Mouse (Mus musculus) stomach, postnatal 0 days (tissue): ENCODE measurements at regions not wholly inside any gene's neighbourhood (a gene's known extent, or its start where the extent isn't known, plus 50 kb on each side); places are given as distances from the start of the nearest gene placed in this dataset.
"Not testable (repeated sequence)": the region's sequence is repeated elsewhere in the genome, so short reads cannot be mapped to it uniquely, and the experiment has no call there.

ENCODE experiments used
- ATAC-seq: fragments of 200-750 bp; cut with Nextera tagmentation; 2 replicates; pipeline ENCODE4 v1.8.0; 2017; ENCODE audit not compliant: low FRiP score, low TSS enrichment
- DNase-seq: peaks from one replicate; pipeline ENCODE4 v3.0.0-alpha.2; 2016; ENCODE audit warnings: low spot score
- H3K27ac ChIP-seq: fragments of 300-500 bp; sonication (generic); replicated peaks from 2 replicates; pipeline ENCODE4 v1.5.1; 2014; ENCODE audit warnings: mild to moderate bottlenecking, control low read depth
- H3K27me3 ChIP-seq: fragments of 300-500 bp; sonication (generic); 2 replicates; pipeline ENCODE4 v1.6.1; 2014; ENCODE audit warnings: low read length; ENCODE audit not compliant: control insufficient read depth, insufficient read depth
- H3K36me3 ChIP-seq: fragments of 300-500 bp; sonication (generic); 2 replicates; pipeline ENCODE4 v1.6.1; 2014; ENCODE audit warnings: low read length, mixed read lengths; ENCODE audit not compliant: control insufficient read depth, insufficient read depth
- H3K4me1 ChIP-seq: fragments of 300-500 bp; sonication (generic); replicated peaks from 2 replicates; pipeline ENCODE4 v1.6.1; 2014; ENCODE audit warnings: antibody characterized with exemption; ENCODE audit not compliant: control insufficient read depth, insufficient read depth
- H3K4me2 ChIP-seq: fragments of 300-500 bp; sonication (generic); replicated peaks from 2 replicates; pipeline ENCODE4 v1.6.1; 2014; ENCODE audit warnings: low read depth, mild to moderate bottlenecking, control low read depth, moderate library complexity
- H3K4me3 ChIP-seq: fragments of 300-500 bp; sonication (generic); 2 replicates; pipeline ENCODE4 v1.5.1; 2014; ENCODE audit warnings: low read depth, low read length, control low read depth
- H3K9ac ChIP-seq: fragments of 300-500 bp; sonication (generic); 2 replicates; pipeline ENCODE4 v1.6.1; 2014; ENCODE audit warnings: mild to moderate bottlenecking, low read length, control low read depth, mixed read lengths
- H3K9me3 ChIP-seq: fragments of 300-500 bp; sonication (generic); 2 replicates; pipeline ENCODE4 v1.6.1; 2016; ENCODE audit warnings: low read length; ENCODE audit not compliant: control insufficient read depth
- CTCF ChIP-seq: IDR thresholded peaks from 2 replicates; pipeline ENCODE4 v1.5.1; 2016; ENCODE audit warnings: antibody characterized with exemption, low read depth, mild to moderate bottlenecking, moderate library complexity
- EP300 ChIP-seq: optimal IDR thresholded peaks from 2 replicates; pipeline ENCODE3; 2016; ENCODE audit warnings: antibody characterized with exemption
- whole genome bisulfite sequencing: fragments of 180-500 bp; shearing (Covaris S2); extraction: QIAGEN DNeasy Blood & Tissue Kit; methylation state at CpG from one replicate; pipeline ENCODE4 v1.1.7; 2014; 5-methylcytosine and 5-hydroxymethylcytosine counted together

DNA sequence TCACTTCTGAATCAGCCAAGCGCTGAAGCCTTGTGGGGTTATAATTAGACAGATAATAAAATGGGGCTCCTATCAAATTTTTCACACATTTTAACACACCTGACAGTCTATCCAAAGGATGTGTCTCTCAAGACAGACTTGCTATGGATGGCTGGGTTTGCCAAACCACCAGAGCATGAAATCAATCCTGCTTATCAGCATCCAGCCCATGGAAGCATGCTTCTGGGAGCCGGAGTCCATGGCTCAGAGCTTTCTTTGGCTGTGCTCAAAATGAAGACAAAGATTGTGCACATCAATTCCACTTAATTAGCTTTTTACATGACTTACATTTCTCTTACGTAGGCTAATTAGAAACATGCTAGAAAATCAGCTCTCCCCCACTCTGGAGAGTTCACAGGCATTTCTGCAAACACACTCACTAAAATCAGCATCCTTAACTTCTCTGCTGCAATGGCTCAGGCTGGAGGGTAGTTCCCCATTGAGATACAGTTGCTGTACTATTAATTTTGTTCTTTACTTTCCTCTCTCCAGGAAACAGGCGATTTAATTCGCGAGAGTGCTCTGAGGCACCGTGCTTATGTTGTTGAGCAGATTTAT, 135.6 kb downstream of the Fam174a start:
- H3K4me1 ChIP-seq: no peaks in the 10 kb centered on the region
- no peaks in the 10 kb centered on the region for H3K9me3 ChIP-seq
- 74% methylated on average over 7 of the region's 7 CpGs for WGBS
- ATAC-seq: no peak
- no peaks in the 10 kb centered on the region for H3K36me3 ChIP-seq
- TF ChIP-seq EP300: no peak
- no peak for TF ChIP-seq CTCF
- H3K4me3 ChIP-seq: no peak overlapping the region
- no peak overlapping the region for H3K27ac ChIP-seq
- no peak overlapping the region for H3K4me2 ChIP-seq
- no peak for DNase-seq
- no peaks in the 10 kb centered on the region for H3K27me3 ChIP-seq
- H3K9ac ChIP-seq: no peak overlapping the region

DNA sequence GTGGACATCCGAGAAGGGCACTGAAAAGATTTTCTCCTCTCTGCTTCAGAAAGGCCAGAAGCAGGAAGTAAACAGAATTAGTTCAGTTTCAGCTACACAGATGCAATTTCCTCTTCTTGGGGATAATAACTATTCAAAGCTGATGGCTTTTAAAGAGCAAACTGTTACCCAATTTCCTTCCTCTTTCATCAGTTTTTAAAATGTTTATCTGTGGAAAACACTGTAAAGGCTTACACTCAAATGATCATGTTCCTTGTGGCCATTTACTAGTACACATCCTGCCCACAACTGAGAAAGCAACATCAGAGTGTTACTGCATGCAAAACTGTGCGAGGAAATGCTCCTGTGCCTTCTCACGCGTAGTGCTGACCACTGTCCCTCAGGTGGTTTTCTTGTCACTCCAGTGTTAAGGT, 137.5 kb downstream of the Fam174a start:
- Histone ChIP-seq H3K4me3 (no peak overlapping the region), H3K4me2 (no peak overlapping the region), H3K27me3 (no peaks in the 10 kb centered on the region), H3K4me1 (no peaks in the 10 kb centered on the region), H3K36me3 (no peaks in the 10 kb centered on the region), H3K27ac (no peak overlapping the region), H3K9ac (no peak overlapping the region), H3K9me3 (no peaks in the 10 kb centered on the region)
- ATAC-seq: no peak
- WGBS: 75% methylated on average over 4 of the region's 4 CpGs
- no peak for DNase-seq
- TF ChIP-seq CTCF (no peak), EP300 (no peak)

DNA sequence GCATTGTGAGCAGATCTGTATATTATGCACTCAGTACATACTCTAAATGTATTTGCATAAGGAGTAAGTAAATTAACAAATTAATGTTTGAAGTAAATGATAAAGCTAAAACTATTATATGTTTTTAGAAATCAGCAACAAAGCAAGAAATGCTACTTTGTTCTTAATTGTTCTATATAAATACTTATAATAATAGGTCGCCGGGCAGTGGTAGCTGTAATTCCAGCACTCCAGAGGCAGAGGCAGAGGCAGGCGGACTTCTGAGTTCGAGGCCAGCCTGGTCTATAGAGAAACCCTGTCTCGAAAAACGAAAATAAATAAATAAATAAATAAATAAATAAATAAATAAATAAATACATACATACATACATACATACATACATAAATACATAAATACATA, 138.3 kb downstream of the Fam174a start:
- H3K4me1 ChIP-seq, H3K9me3 ChIP-seq, H3K4me3 ChIP-seq, H3K9ac ChIP-seq, H3K27ac ChIP-seq, H3K36me3 ChIP-seq, H3K27me3 ChIP-seq, H3K4me2 ChIP-seq: not testable (repeated sequence)
- DNase-seq (peak; percentile 82), ATAC-seq (peak; percentile 92)
- whole genome bisulfite sequencing: 86% methylated on average over 6 of the region's 6 CpGs

DNA sequence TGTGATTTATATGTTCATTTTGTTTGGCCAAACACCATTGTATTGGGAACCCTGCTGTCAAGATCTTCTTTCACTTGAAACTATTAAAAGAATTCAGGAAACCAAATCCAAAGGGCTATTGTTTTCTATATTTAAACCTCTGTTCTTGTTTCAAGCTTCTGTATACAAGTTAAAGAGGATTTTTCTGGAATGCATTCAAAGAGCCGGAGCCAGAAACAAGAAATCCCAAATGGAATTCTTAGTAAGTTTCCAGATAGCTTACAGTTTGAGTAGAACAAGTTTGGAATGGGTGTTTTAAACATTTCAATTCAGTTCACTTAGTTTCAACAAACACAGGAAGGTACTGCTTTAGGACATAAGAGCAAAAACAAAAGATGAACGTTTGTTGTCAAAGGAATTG, 140.8 kb downstream of the Fam174a start:
- no peaks in the 10 kb centered on the region for H3K4me1 ChIP-seq
- TF ChIP-seq CTCF (no peak), EP300 (no peak)

DNA sequence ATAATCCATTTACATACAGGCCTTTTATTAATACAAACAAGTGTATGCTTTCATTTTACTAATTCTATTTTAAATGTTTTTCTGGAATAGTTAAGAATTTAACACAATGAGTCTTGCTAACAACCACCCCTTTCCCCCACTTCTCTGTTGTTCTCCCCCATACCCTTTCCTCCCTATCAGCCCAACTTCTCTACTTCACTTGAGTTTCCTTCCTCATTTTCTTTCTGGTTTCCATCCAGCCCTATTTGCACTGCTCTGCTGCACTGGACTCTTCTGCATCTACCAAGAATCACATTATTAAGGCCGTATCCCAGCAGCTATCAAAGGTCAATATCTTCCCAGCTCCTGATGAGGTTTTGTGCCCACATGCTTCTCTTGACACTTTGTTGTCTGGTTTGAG, 145.9 kb downstream of the Fam174a start:
- H3K4me3 ChIP-seq: no peak overlapping the region
- no peak overlapping the region for H3K27ac ChIP-seq
- H3K36me3 ChIP-seq: no peaks in the 10 kb centered on the region
- 97% methylated on average over 1 of the region's 1 CpGs for WGBS
- ATAC-seq: no peak
- TF ChIP-seq EP300: no peak
- H3K9me3 ChIP-seq: no peaks in the 10 kb centered on the region
- no peak overlapping the region for H3K9ac ChIP-seq
- DNase-seq: no peak
- H3K4me2 ChIP-seq: no peak overlapping the region
- no peaks in the 10 kb centered on the region for H3K27me3 ChIP-seq
- no peaks in the 10 kb centered on the region for H3K4me1 ChIP-seq

More for the DNA sequence above, 140.8 kb downstream of the Fam174a start:
- no peak overlapping the region for H3K4me2 ChIP-seq
- no peaks in the 10 kb centered on the region for H3K36me3 ChIP-seq
- H3K27ac ChIP-seq: no peak overlapping the region
- 37% methylated on average over 2 of the region's 2 CpGs for WGBS
- no peak overlapping the region for H3K4me3 ChIP-seq
- H3K27me3 ChIP-seq: no peaks in the 10 kb centered on the region
- no peak overlapping the region for H3K9ac ChIP-seq
- no peak for DNase-seq
- no peaks in the 10 kb centered on the region for H3K9me3 ChIP-seq
- ATAC-seq: no peak

DNA sequence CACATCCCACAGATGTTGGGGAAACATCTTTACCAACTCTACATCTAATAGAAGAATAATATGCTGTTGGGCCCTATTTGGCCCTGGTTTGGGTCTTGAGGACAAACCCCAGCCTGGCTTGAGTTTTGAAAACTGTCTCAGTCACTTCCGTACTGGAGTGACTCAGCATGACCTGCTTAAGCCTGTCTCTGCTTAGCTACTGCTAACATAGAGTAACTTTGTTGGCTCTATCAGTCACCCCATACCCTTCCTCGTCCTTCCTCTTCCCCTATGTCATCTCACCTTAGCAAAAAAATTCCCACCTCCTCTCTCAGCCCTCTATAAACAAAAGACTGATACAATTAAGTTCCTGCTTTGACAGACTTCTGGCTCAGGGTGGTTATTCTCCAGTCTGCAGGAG, 154.7 kb downstream of the Fam174a start:
- DNase-seq (no peak), ATAC-seq (no peak)
- Histone ChIP-seq H3K9me3 (no peaks in the 10 kb centered on the region), H3K27ac (no peak overlapping the region), H3K4me1 (no peaks in the 10 kb centered on the region), H3K4me2 (no peak overlapping the region), H3K9ac (no peak overlapping the region), H3K4me3 (no peak overlapping the region), H3K36me3 (no peaks in the 10 kb centered on the region), H3K27me3 (no peaks in the 10 kb centered on the region)
- WGBS: 43% methylated on average over 2 of the region's 2 CpGs
- no peak for TF ChIP-seq EP300
- no peak for TF ChIP-seq CTCF
